Mouse (Mus musculus) kidney, embryonic 16.5 days (tissue): ENCODE data around the gene Clp1. TPM values are rescaled to one million over a fixed set of nuclear protein-coding genes. Genes with fewer than 3 reads are reported as not detected.

Experiments
- ATAC-seq: fragments of 200-750 bp; cut with Nextera tagmentation; 2 replicates; pipeline ENCODE4 v1.8.0; 2017; ENCODE audit warnings: moderate TSS enrichment; ENCODE audit not compliant: low FRiP score, low TSS enrichment
- H3K27ac ChIP-seq: fragments of 300-500 bp; sonication (generic); 2 replicates; pipeline ENCODE4 v1.5.1; 2014; ENCODE audit warnings: low read length
- H3K27me3 ChIP-seq: fragments of 300-500 bp; sonication (generic); 2 replicates; pipeline ENCODE4 v1.6.1; 2014; ENCODE audit warnings: low read length, control low read depth, mixed read lengths; ENCODE audit not compliant: insufficient read depth
- H3K36me3 ChIP-seq: fragments of 300-500 bp; sonication (generic); 2 replicates; pipeline ENCODE4 v1.6.1; 2014; ENCODE audit warnings: low read length, control low read depth, mixed read lengths; ENCODE audit not compliant: insufficient read depth
- H3K4me1 ChIP-seq: fragments of 300-500 bp; sonication (generic); 2 replicates; pipeline ENCODE4 v1.6.1; 2014; ENCODE audit warnings: low read length, control low read depth, mixed read lengths; ENCODE audit not compliant: insufficient read depth
- H3K4me2 ChIP-seq: fragments of 300-500 bp; sonication (generic); replicated peaks from 2 replicates; pipeline ENCODE4 v1.6.1; 2014; ENCODE audit warnings: low read depth, low read length
- H3K4me3 ChIP-seq: fragments of 300-500 bp; sonication (generic); 2 replicates; pipeline ENCODE4 v1.5.1; 2014; ENCODE audit warnings: mild to moderate bottlenecking, low read length
- H3K9ac ChIP-seq: fragments of 300-500 bp; sonication (generic); replicated peaks from 2 replicates; pipeline ENCODE4 v1.6.1; 2014; ENCODE audit warnings: low read length
- H3K9me3 ChIP-seq: fragments of 300-500 bp; sonication (generic); 2 replicates; pipeline ENCODE4 v1.6.1; 2016; ENCODE audit warnings: low read length, control low read depth
- WGBS: fragments of 180-500 bp; shearing (Covaris S2); extraction: QIAGEN DNeasy Blood & Tissue Kit; methylation state at CpG from one replicate; pipeline ENCODE4 v1.1.7; 2014; 5-methylcytosine and 5-hydroxymethylcytosine counted together
- polyA plus RNA-seq: library from polyadenylated mRNA; unstranded; fragments of >200 nt; fragmentation: Nextera tagmentation; extraction: Ambion mirVana; gene quantifications from 2 replicates; pipeline ENCODE4 v1.2.1, GENCODE M21; 2015

Gene Clp1
- polyA plus RNA-seq, 1 experiment from 2014 or later: 32.1 TPM

GRCm38 (mm10) chr2:84741841-84742450 lies 14.8 kb upstream of the Clp1 start:
- Histone ChIP-seq H3K4me3 (peak overlapping the region; percentile 97), H3K27ac (peak overlapping the region; percentile 100), H3K4me1 (peaks cover 61% of the 10 kb centered on the region), H3K36me3 (peaks cover 7% of the 10 kb centered on the region; the same call in 1 of the 2 replicates), H3K4me2 (peak overlapping the region; percentile 90), H3K9me3 (no peaks in the 10 kb centered on the region), H3K9ac (peak overlapping the region; percentile 100), H3K27me3 (no peaks in the 10 kb centered on the region)
- ATAC-seq: peak; percentile 0; the same call in 1 of the 2 replicates
- 2% methylated on average over 5 of the region's 5 CpGs for whole genome bisulfite sequencing

- peak overlapping the region; percentile 90 for H3K4me2 ChIP-seq
- WGBS: 55% methylated on average over 15 of the region's 15 CpGs
- H3K9me3 ChIP-seq: no peaks in the 10 kb centered on the region
- H3K27me3 ChIP-seq: no peaks in the 10 kb centered on the region
- peak overlapping the region; percentile 97 for H3K4me3 ChIP-seq
- peaks cover 7% of the 10 kb centered on the region; the same call in 1 of the 2 replicates for H3K36me3 ChIP-seq
- peak overlapping the region; percentile 100 for H3K9ac ChIP-seq
- H3K27ac ChIP-seq: peak overlapping the region; percentile 100; the same call in 1 of the 2 replicates
- peaks cover 73% of the 10 kb centered on the region for H3K4me1 ChIP-seq
- no peak for ATAC-seq
Observed at GRCm38 (mm10) chr2:84740608-84741333, 13.6 kb upstream of the Clp1 start.

GRCm38 (mm10) chr2:84738271-84738911 lies 11.2 kb upstream of the Clp1 start:
- Histone ChIP-seq H3K27me3 (no peaks in the 10 kb centered on the region), H3K4me2 (peak overlapping the region; percentile 50), H3K27ac (peak overlapping the region; percentile 84), H3K4me3 (peak overlapping the region; percentile 30), H3K4me1 (peaks cover 81% of the 10 kb centered on the region), H3K9ac (peak overlapping the region; percentile 55), H3K9me3 (no peaks in the 10 kb centered on the region), H3K36me3 (peaks cover 7% of the 10 kb centered on the region; the same call in 1 of the 2 replicates)
- WGBS: under 1% methylated on average over 12 of the region's 12 CpGs
- peak; percentile 14; the same call in 1 of the 2 replicates for ATAC-seq

GRCm38 (mm10) chr2:84737451-84737925 lies 10.3 kb upstream of the Clp1 start:
- WGBS: 3% methylated on average over 8 of the region's 8 CpGs
- Histone ChIP-seq H3K4me2 (peak overlapping the region; percentile 50), H3K9me3 (no peaks in the 10 kb centered on the region), H3K27ac (peak overlapping the region; percentile 84), H3K4me3 (no peak overlapping the region; the same call in 1 of the 2 replicates), H3K9ac (peak overlapping the region; percentile 55; the same call in 1 of the 2 replicates), H3K36me3 (peaks cover 7% of the 10 kb centered on the region; the same call in 1 of the 2 replicates), H3K4me1 (peaks cover 82% of the 10 kb centered on the region), H3K27me3 (no peaks in the 10 kb centered on the region)
- ATAC-seq: peak; percentile 56

- H3K9ac ChIP-seq: peak overlapping the region; percentile 24; the same call in 1 of the 2 replicates
- no peaks in the 10 kb centered on the region for H3K27me3 ChIP-seq
- H3K9me3 ChIP-seq: no peaks in the 10 kb centered on the region
- peaks cover 72% of the 10 kb centered on the region for H3K4me1 ChIP-seq
- H3K36me3 ChIP-seq: peaks cover 5% of the 10 kb centered on the region; the same call in 1 of the 2 replicates
- ATAC-seq: no peak
- H3K4me2 ChIP-seq: peak overlapping the region; percentile 50
- WGBS: 4% methylated on average over 27 of the region's 27 CpGs
- peak overlapping the region; percentile 13 for H3K4me3 ChIP-seq
- H3K27ac ChIP-seq: peak overlapping the region; percentile 84
Observed at GRCm38 (mm10) chr2:84736312-84737161, 9.4 kb upstream of the Clp1 start.

GRCm38 (mm10) chr2:84735346-84735920 lies 8.3 kb upstream of the Clp1 start:
- 8% methylated on average over 7 of the region's 7 CpGs for WGBS
- H3K4me1 ChIP-seq: peaks cover 61% of the 10 kb centered on the region

GRCm38 (mm10) chr2:84734919-84735318 lies 7.8 kb upstream of the Clp1 start:
- Histone ChIP-seq H3K9ac (peak overlapping the region; percentile 61), H3K36me3 (peaks cover 2% of the 10 kb centered on the region; the same call in 1 of the 2 replicates), H3K27me3 (no peaks in the 10 kb centered on the region), H3K4me3 (peak overlapping the region; percentile 49), H3K9me3 (no peaks in the 10 kb centered on the region), H3K4me2 (peak overlapping the region; percentile 70), H3K4me1 (peaks cover 56% of the 10 kb centered on the region), H3K27ac (no peak overlapping the region)
- 0% methylated on average over 2 of the region's 2 CpGs for WGBS
- no peak for ATAC-seq

More at GRCm38 (mm10) chr2:84735346-84735920, 8.3 kb upstream of the Clp1 start:
- Histone ChIP-seq H3K36me3 (peaks cover 4% of the 10 kb centered on the region; the same call in 1 of the 2 replicates), H3K4me3 (peak overlapping the region; percentile 49; the same call in 1 of the 2 replicates), H3K9me3 (no peaks in the 10 kb centered on the region), H3K4me2 (peak overlapping the region; percentile 70), H3K27me3 (no peaks in the 10 kb centered on the region), H3K9ac (peak overlapping the region; percentile 61; the same call in 1 of the 2 replicates), H3K27ac (no peak overlapping the region)
- ATAC-seq: no peak

GRCm38 (mm10) chr2:84734351-84734864 lies 7.3 kb upstream of the Clp1 start:
- no peak overlapping the region for H3K27ac ChIP-seq
- H3K4me1 ChIP-seq: peaks cover 51% of the 10 kb centered on the region
- peak overlapping the region; percentile 49 for H3K4me3 ChIP-seq
- 0% methylated on average over 11 of the region's 11 CpGs for WGBS
- no peaks in the 10 kb centered on the region for H3K36me3 ChIP-seq
- peak overlapping the region; percentile 70 for H3K4me2 ChIP-seq
- no peak for ATAC-seq
- H3K27me3 ChIP-seq: no peaks in the 10 kb centered on the region
- H3K9me3 ChIP-seq: no peaks in the 10 kb centered on the region
- peak overlapping the region; percentile 61 for H3K9ac ChIP-seq
